Mouse (Mus musculus) intestine, embryonic 14.5 days (tissue): ENCODE results near the gene Npas4. TPM values are rescaled to one million over a fixed set of nuclear protein-coding genes. Genes with fewer than 3 reads are reported as not detected.
A peak's percentile ranks its signal among the peaks of the same experiment; 100 is the strongest.

ENCODE experiments used
- ATAC-seq: fragments of 200-750 bp; cut with Nextera tagmentation; replicated peaks from 2 replicates; pipeline ENCODE4 v1.8.0; 2017; ENCODE audit warnings: low read depth, moderate number of reproducible peaks, moderate TSS enrichment, moderate library complexity; ENCODE audit not compliant: low FRiP score, low TSS enrichment
- DNase-seq: peaks from one replicate; pipeline ENCODE4 v3.0.0-alpha.2; 2018; ENCODE audit warnings: low spot score
- H3K27ac ChIP-seq: fragments of 300-500 bp; sonication (generic); 2 replicates; pipeline ENCODE4 v1.5.1; 2014; ENCODE audit warnings: low read depth, mild to moderate bottlenecking, control low read depth
- H3K27me3 ChIP-seq: fragments of 300-500 bp; sonication (generic); replicated peaks from 2 replicates; pipeline ENCODE4 v1.6.1; 2014; ENCODE audit warnings: low read length, control low read depth; ENCODE audit not compliant: control insufficient read depth, insufficient read depth
- H3K36me3 ChIP-seq: fragments of 300-500 bp; sonication (generic); 2 replicates; pipeline ENCODE4 v1.6.1; 2014; ENCODE audit warnings: low read length, control low read depth; ENCODE audit not compliant: control insufficient read depth, insufficient read depth
- H3K4me1 ChIP-seq: fragments of 300-500 bp; sonication (generic); replicated peaks from 2 replicates; pipeline ENCODE4 v1.6.1; 2014; ENCODE audit warnings: low read length, control low read depth, mixed read lengths; ENCODE audit not compliant: control insufficient read depth, insufficient read depth
- H3K4me2 ChIP-seq: fragments of 300-500 bp; sonication (generic); 2 replicates; pipeline ENCODE4 v1.6.1; 2014; ENCODE audit warnings: low read length
- H3K4me3 ChIP-seq: fragments of 300-500 bp; sonication (generic); 2 replicates; pipeline ENCODE4 v1.5.1; 2014; ENCODE audit warnings: low read depth, low read length, control low read depth, mixed read lengths
- H3K9ac ChIP-seq: fragments of 300-500 bp; sonication (generic); 2 replicates; pipeline ENCODE4 v1.6.1; 2014; ENCODE audit warnings: mild to moderate bottlenecking, low read length
- H3K9me3 ChIP-seq: fragments of 300-500 bp; sonication (generic); 2 replicates; pipeline ENCODE4 v1.6.1; 2016; ENCODE audit warnings: low read length, control low read depth; ENCODE audit not compliant: control insufficient read depth
- WGBS: fragments of 180-500 bp; shearing (Covaris S2); extraction: QIAGEN DNeasy Blood & Tissue Kit; methylation state at CpG from one replicate; pipeline ENCODE4 v1.1.7; 2014; 5-methylcytosine and 5-hydroxymethylcytosine counted together
- polyA plus RNA-seq: library from polyadenylated mRNA; unstranded; fragments of >200 nt; fragmentation: Nextera tagmentation; extraction: Ambion mirVana; gene quantifications from 2 replicates; pipeline ENCODE4 v1.2.1, GENCODE M21; 2014

Npas4 gene
- polyA plus RNA-seq, result 0.31 and 0.42 TPM in 2 replicates

DNA sequence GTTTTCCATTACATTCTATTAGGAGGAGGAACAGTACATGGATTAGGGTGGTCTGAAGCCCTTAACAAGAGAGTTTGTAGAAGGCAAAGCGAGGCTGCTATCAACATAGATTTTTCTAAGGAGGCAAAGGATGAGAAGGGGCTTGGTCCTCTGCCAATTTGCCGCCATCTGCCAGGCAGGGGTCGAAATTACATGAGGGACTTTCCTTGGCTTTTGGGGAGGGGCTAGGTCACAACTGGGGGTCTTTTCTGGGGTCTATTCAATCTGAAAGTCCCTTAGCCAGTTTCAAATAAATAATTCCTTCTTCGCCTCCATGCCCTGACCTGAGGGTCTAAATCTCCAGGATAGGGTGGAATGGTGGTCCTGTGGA lies at the start of gene Npas4:
Npas4 (minus strand) TSS at position 61 of the 370 bp plus-strand sequence.
- ATAC-seq (no peak), DNase-seq (no peak)
- H3K9ac ChIP-seq, result no peak within 1 kb of the TSS
- peaks cover 42% of the 10 kb centered on the region for H3K27me3 ChIP-seq
- H3K4me2 ChIP-seq, result peak within 1 kb of the TSS; percentile 20
- H3K4me3 ChIP-seq, result peak within 1 kb of the TSS; percentile 15; the same call in 1 of the 2 replicates
- H3K36me3 ChIP-seq, result no peaks in the 10 kb centered on the region
- WGBS, result 19% methylated on average over 4 of the region's 4 CpGs
- 0 out of 2 replicates have a peak, but pooled peaks cover 4% of the 10 kb centered on the region for H3K4me1 ChIP-seq
- H3K27ac ChIP-seq, result no peak within 1 kb of the TSS
- no peaks in the 10 kb centered on the region for H3K9me3 ChIP-seq

GRCm38 (mm10) chr19:5039301-5040114 lies 49.4 kb upstream of the Npas4 start:
- Histone ChIP-seq H3K4me1 (peaks cover 16% of the 10 kb centered on the region), H3K9ac (peak overlapping the region; percentile 69), H3K4me3 (peak overlapping the region; percentile 95), H3K27me3 (no peaks in the 10 kb centered on the region), H3K4me2 (peak overlapping the region; percentile 95), H3K27ac (peak overlapping the region; percentile 34; the same call in 1 of the 2 replicates), H3K36me3 (peaks cover 6% of the 10 kb centered on the region; the same call in 1 of the 2 replicates), H3K9me3 (no peaks in the 10 kb centered on the region)
- 13% methylated on average over 41 of the region's 41 CpGs for WGBS
- ATAC-seq, result no peak
- DNase-seq, result no peak

DNA sequence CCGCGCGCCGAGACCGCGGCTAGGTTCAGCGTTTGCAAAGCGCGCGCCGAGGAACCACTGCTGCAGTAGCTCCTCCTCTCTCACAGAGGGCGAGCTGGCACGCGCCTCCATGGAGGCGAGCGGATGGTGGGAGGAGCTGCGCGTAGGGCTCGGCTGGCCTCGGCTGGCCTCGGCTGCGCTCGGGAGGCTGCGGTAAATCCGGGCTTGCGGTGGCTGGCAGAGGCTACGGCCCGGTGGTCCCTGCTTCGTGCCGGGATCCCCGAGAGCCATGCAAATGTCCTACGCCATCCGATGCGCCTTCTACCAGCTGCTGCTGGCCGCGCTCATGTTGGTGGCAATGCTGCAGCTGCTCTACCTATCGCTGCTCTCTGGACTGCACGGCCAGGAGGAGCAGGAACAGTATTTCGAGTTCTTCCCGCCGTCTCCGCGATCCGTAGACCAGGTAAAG lies 48.6 kb upstream of the Npas4 start, which contains the start of the genes B4gat1 and AC124502.3:
B4gat1 (plus strand) TSS at position 118 of the 448 bp plus-strand sequence.
AC124502.3 (plus strand) TSS at position 183 of the 448 bp plus-strand sequence.
- peaks cover 16% of the 10 kb centered on the region for H3K4me1 ChIP-seq
- peak within 1 kb of the TSS; percentile 90 for H3K27ac ChIP-seq
- no peaks in the 10 kb centered on the region for H3K27me3 ChIP-seq
- peak; percentile 86 for ATAC-seq
- WGBS, result 0% methylated on average over 43 of the region's 44 CpGs
- 0 out of 2 replicates have a peak, but pooled peaks cover 2% of the 10 kb centered on the region for H3K36me3 ChIP-seq
- no peaks in the 10 kb centered on the region for H3K9me3 ChIP-seq
- peak within 1 kb of the TSS; percentile 95 for H3K4me2 ChIP-seq
- DNase-seq, result peak; percentile 91
- peak within 1 kb of the TSS; percentile 95 for H3K4me3 ChIP-seq
- H3K9ac ChIP-seq, result peak within 1 kb of the TSS; percentile 69

- H3K9me3 ChIP-seq, result no peaks in the 10 kb centered on the region
- H3K9ac ChIP-seq, result peak overlapping the region; percentile 69
- H3K4me3 ChIP-seq, result peak overlapping the region; percentile 95
- H3K4me2 ChIP-seq, result peak overlapping the region; percentile 95
- DNase-seq (peak; percentile 99), ATAC-seq (peak; percentile 83)
- H3K27me3 ChIP-seq, result no peaks in the 10 kb centered on the region
- 3% methylated on average over 32 of the region's 32 CpGs for WGBS
- no peaks in the 10 kb centered on the region for H3K36me3 ChIP-seq
- H3K27ac ChIP-seq, result peak overlapping the region; percentile 90
- peaks cover 16% of the 10 kb centered on the region for H3K4me1 ChIP-seq
Observed at GRCm38 (mm10) chr19:5037678-5038571, 47.8 kb upstream of the Npas4 start.

DNA sequence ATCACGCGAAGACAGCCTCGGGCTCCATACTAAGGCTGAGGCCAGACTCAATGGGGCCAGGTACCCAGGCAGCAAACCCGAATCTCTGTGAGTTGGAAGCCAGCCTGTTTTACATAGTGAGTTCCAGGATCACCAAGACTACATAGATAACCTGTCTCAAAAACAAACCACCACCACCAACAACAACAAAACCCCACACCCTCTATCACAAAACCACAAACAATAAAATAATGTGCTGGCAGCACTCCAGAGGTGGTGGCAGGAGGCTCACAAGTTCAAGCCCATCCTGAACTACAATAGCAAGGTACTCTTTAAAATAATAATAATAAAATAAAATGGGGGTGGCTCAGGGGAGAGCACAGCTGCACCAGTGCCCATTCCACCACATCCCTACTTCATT lies 46.5 kb upstream of the Npas4 start:
- H3K4me2 ChIP-seq, result no peak overlapping the region
- 79% methylated on average over 4 of the region's 4 CpGs for WGBS
- no peak overlapping the region for H3K9ac ChIP-seq
- no peak for DNase-seq
- H3K36me3 ChIP-seq, result no peaks in the 10 kb centered on the region
- no peak overlapping the region for H3K27ac ChIP-seq
- no peaks in the 10 kb centered on the region for H3K27me3 ChIP-seq
- peaks cover 16% of the 10 kb centered on the region for H3K4me1 ChIP-seq
- H3K9me3 ChIP-seq, result no peaks in the 10 kb centered on the region
- H3K4me3 ChIP-seq, result no peak overlapping the region
- no peak for ATAC-seq

DNA sequence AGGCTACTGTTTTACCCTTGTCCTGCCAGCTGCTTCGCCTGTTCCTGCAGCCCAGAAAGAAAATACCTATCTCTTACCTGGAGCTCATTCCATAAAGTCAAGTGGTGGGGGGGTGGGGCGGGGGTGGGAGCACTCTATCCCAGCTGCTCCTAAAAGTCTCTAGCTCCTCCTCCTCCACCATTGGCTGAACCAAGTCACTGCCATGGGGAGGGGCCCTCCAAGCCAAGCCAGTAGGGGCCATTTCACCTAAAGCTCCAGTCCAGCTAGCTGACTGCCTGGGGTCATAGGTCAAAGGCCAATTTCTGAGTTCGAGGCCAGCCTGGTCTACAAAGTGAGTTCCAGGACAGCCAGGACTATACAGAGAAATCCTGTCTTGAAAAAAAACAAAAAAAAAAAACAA lies 42.6 kb upstream of the Npas4 start:
- Histone ChIP-seq H3K9ac (no peak overlapping the region), H3K9me3 (no peaks in the 10 kb centered on the region), H3K4me1 (no peaks in the 10 kb centered on the region), H3K4me3 (no peak overlapping the region), H3K27me3 (no peaks in the 10 kb centered on the region), H3K4me2 (no peak overlapping the region), H3K27ac (no peak overlapping the region), H3K36me3 (peaks cover 32% of the 10 kb centered on the region)
- ATAC-seq, result no peak
- no peak for DNase-seq
- WGBS, result 83% methylated on average over 3 of the region's 3 CpGs

DNA sequence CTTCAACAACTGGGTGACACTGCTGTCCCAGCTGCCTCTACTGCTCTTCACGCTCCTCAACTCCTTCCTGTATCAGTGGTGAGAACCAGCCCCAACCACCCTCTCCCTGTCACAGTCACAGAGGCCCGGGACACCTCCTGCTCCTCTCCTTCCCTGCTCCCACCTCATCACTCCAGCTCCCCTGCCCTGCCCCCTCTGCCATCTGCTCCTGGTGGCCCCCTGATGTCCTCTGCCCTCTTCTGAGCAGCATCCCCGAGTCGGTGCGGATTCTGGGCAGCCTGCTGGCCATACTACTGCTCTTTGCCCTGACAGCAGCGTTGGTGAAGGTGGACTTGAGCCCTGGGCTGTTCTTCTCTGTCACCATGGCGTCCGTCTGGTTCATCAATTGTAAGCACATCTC lies 36.0 kb upstream of the Npas4 start:
- H3K9me3 ChIP-seq, result no peaks in the 10 kb centered on the region
- no peak overlapping the region for H3K4me2 ChIP-seq
- H3K27me3 ChIP-seq, result no peaks in the 10 kb centered on the region
- no peak for ATAC-seq
- no peak overlapping the region for H3K9ac ChIP-seq
- WGBS, result 94% methylated on average over 8 of the region's 8 CpGs
- no peak for DNase-seq
- no peaks in the 10 kb centered on the region for H3K4me1 ChIP-seq
- H3K4me3 ChIP-seq, result no peak overlapping the region
- H3K36me3 ChIP-seq, result peaks cover 33% of the 10 kb centered on the region
- H3K27ac ChIP-seq, result no peak overlapping the region
